ENCODE assay signal across 10 mouse cellular contexts in the genomic region with DNA sequence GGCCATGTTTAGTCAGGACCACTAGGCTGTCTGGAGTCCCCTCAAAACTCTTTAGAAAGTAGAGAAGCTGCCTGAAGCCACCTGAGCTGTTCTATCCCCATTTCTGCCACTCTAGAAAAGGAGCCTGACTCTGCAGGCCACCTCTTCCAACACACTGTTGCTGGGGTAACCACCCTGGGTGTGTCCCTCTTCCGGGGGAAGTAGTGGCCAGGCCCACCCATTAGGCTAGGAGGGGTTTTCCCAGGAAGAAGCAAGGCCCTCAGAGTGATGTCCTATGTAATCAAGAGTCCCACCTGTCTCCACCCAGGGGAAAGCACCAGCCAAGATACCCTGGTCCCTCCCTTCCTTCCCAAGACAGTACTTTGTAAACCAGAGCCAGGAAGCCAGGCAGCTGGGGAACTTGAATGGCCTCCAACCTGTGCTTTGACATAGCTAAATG. TPM values are rescaled to one million over a fixed set of nuclear protein-coding genes. Genes with fewer than 3 reads are reported as not detected.
DNase-seq lines count a peak whose midpoint lies in the region; ATAC-seq lines count a peak whose summit lies in the region.
"Had no signal": no experiment of that assay in that cellular context is flagged by ENCODE, and none has a peak within 500 bp of the region (broad histone marks: within the 10 kb centered on the region; RNA-seq: fewer than 3 reads in every experiment).

No protein-coding gene starts in this region.

- peak; percentile 59 to 68 for DNase-seq in spleen, postnatal 36 days (ENCODE audit: low spot score in 2 of 2)
- DNase-seq in spleen, postnatal 4 days (ENCODE audit: low spot score in 2 of 2) = no peak
- DNase-seq in gastrocnemius, postnatal 14 days = peak; percentile 25
- DNase-seq in splenic B cell, adult 2 months (ENCODE audit: low read depth, low spot score) = peak; percentile 70
- DNase-seq in layer of hippocampus, postnatal 25 days (ENCODE audit: extremely low spot score in 1 of 2, low spot score in 1 of 2) = no peak
- no peak for DNase-seq in right cerebral cortex, postnatal 4 days

- no peak overlapping the region for H3K4me3 ChIP-seq in liver, embryonic 12.5 days
- H3K4me3 ChIP-seq in forebrain, embryonic 15.5 days = no peak overlapping the region
- H3K4me3 ChIP-seq: erythroblast, embryonic 14.5 days; midbrain, embryonic 15.5 days had no signal

- H3K36me3 ChIP-seq in liver, embryonic 12.5 days = no peaks in the 10 kb centered on the region
- H3K36me3 ChIP-seq in splenic B cell, adult 2 months (ENCODE audit: control insufficient read depth, insufficient read depth, low read length, poor library complexity, severe bottlenecking) = no peaks in the 10 kb centered on the region
- H3K36me3 ChIP-seq in forebrain, embryonic 15.5 days = no peaks in the 10 kb centered on the region
- H3K36me3 ChIP-seq: midbrain, embryonic 15.5 days had no signal

- H3K27ac ChIP-seq in liver, embryonic 12.5 days = peak overlapping the region; percentile 84
- no peak overlapping the region for H3K27ac ChIP-seq in forebrain, embryonic 15.5 days (replicated peaks)
- H3K27ac ChIP-seq: midbrain, embryonic 15.5 days had no signal

- no peaks in the 10 kb centered on the region for H3K9me3 ChIP-seq in liver, embryonic 12.5 days (replicated peaks)
- no peaks in the 10 kb centered on the region for H3K9me3 ChIP-seq in forebrain, embryonic 15.5 days
- H3K9me3 ChIP-seq: midbrain, embryonic 15.5 days had no signal

- H3K9ac ChIP-seq in liver, embryonic 12.5 days = peak overlapping the region; percentile 33; the same call in 1 of the 2 replicates
- H3K9ac ChIP-seq in forebrain, embryonic 15.5 days (replicated peaks) = no peak overlapping the region
- H3K9ac ChIP-seq: midbrain, embryonic 15.5 days had no signal

- peaks cover 57% of the 10 kb centered on the region for H3K4me1 ChIP-seq in liver, embryonic 12.5 days
- no peaks in the 10 kb centered on the region for H3K4me1 ChIP-seq in forebrain, embryonic 15.5 days
- H3K4me1 ChIP-seq: midbrain, embryonic 15.5 days had no signal

- ATAC-seq in liver, embryonic 12.5 days = peak; percentile 85
- no peak for ATAC-seq in forebrain, embryonic 15.5 days (replicated peaks)
- ATAC-seq: midbrain, embryonic 15.5 days had no signal

- H3K27me3 ChIP-seq in liver, embryonic 12.5 days (replicated peaks) = no peaks in the 10 kb centered on the region
- no peaks in the 10 kb centered on the region for H3K27me3 ChIP-seq in splenic B cell, adult 2 months (ENCODE audit: control insufficient read depth, insufficient read depth, low read length, poor library complexity, severe bottlenecking)
- H3K27me3 ChIP-seq in forebrain, embryonic 15.5 days = no peaks in the 10 kb centered on the region
- H3K27me3 ChIP-seq: midbrain, embryonic 15.5 days had no signal

- 24% methylated on average over 1 of the region's 1 CpGs for WGBS in liver, embryonic 12.5 days (ENCODE audit: insufficient replicate concordance)
- 76% methylated on average over 1 of the region's 1 CpGs for WGBS in forebrain, embryonic 15.5 days

- intact Hi-C loops in gastrocnemius, postnatal 14 days (cut with DNase I; ENCODE audit: low total_unique reads) = loop anchor here (10.0 kb wide), 1 partner anchor 321 kb away; no protein-coding TSS in a partner anchor

- H3K4me2 ChIP-seq in liver, embryonic 12.5 days = peak overlapping the region; percentile 24
- H3K4me2 ChIP-seq in forebrain, embryonic 15.5 days (replicated peaks) = no peak overlapping the region
- H3K4me2 ChIP-seq: midbrain, embryonic 15.5 days had no signal

RNA-seq across cellular contexts. Expression of gene Klf11, which starts 17.3 kb away (rescaled TPM):
- total RNA-seq in gastrocnemius, postnatal 14 days (2021) = 1 to 10 TPM; 4.4 to 6.1 TPM
- polyA plus RNA-seq in liver, embryonic 12.5 days (2016; fragmentation: Nextera tagmentation; extraction: Ambion mirVana) = 9.2 and 10.6 TPM in 2 replicates
- 1 to 10 TPM; 3.6 to 4.2 TPM for total RNA-seq in layer of hippocampus, postnatal 25 days (2021)
- 16.6 and 17.7 TPM in 2 replicates for polyA plus RNA-seq in forebrain, embryonic 15.5 days (2015; fragmentation: Nextera tagmentation; extraction: Ambion mirVana)

RNA-seq across cellular contexts. Expression of gene Cys1, which starts 47.8 kb away (rescaled TPM):
- 1 to 10 TPM; 6.8 to 7.5 TPM for total RNA-seq in gastrocnemius, postnatal 14 days (2021)
- 0.56 and 1.0 TPM in 2 replicates for polyA plus RNA-seq in liver, embryonic 12.5 days (2016; fragmentation: Nextera tagmentation; extraction: Ambion mirVana)
- 10 to 100 TPM; 20.6 to 25.0 TPM for total RNA-seq in layer of hippocampus, postnatal 25 days (2021)
- polyA plus RNA-seq in forebrain, embryonic 15.5 days (2015; fragmentation: Nextera tagmentation; extraction: Ambion mirVana) = 2.1 TPM in 2 replicates
- polyA plus RNA-seq: erythroblast, embryonic 14.5 days had no signal

Comparison
In these comparisons a context has a peak if more than half of its experiments do, and no peak if none do; other contexts are left out.
1. DNase-seq: peak in spleen, postnatal 36 days (2 of 2), gastrocnemius, postnatal 14 days (single experiment) and splenic B cell, adult 2 months (single experiment); none in spleen, postnatal 4 days (0 of 2), layer of hippocampus, postnatal 25 days (0 of 2) and right cerebral cortex, postnatal 4 days (single experiment).